Mouse (Mus musculus): ENCODE measurements around the gene Ier5l. TPM values are rescaled to one million over a fixed set of nuclear protein-coding genes. Genes with fewer than 3 reads are reported as not detected.
A peak's percentile ranks its signal among the peaks of the same experiment; 100 is the strongest.

The Ier5l gene
- total RNA-seq, 2 experiments from 2014 or later: 4.8 to 7.4 TPM

GRCm38 (mm10) chr2:30470143-30470946 lies 3.7 kb downstream of the Ier5l start:
- peak; percentile 75 for DNase-seq

GRCm38 (mm10) chr2:30469796-30470142 lies 4.2 kb downstream of the Ier5l start:
- DNase-seq: peak; percentile 74

GRCm38 (mm10) chr2:30469009-30469408 lies 5.0 kb downstream of the Ier5l start:
- DNase-seq: no peak

GRCm38 (mm10) chr2:30466787-30467186 lies 7.2 kb downstream of the Ier5l start:
- no peak for DNase-seq

GRCm38 (mm10) chr2:30464411-30464810 lies 9.6 kb downstream of the Ier5l start:
- no peak for DNase-seq

- no peak for DNase-seq
Observed at GRCm38 (mm10) chr2:30463904-30464330, 10.1 kb downstream of the Ier5l start.

- DNase-seq: no peak
Observed at GRCm38 (mm10) chr2:30463341-30463761, 10.7 kb downstream of the Ier5l start.

GRCm38 (mm10) chr2:30459241-30459640 lies 14.8 kb downstream of the Ier5l start:
- no peak for DNase-seq

GRCm38 (mm10) chr2:30458349-30458748 lies 15.7 kb downstream of the Ier5l start:
- DNase-seq: no peak

- no peak for DNase-seq
Observed at GRCm38 (mm10) chr2:30456104-30456980, 17.7 kb downstream of the Ier5l start.

GRCm38 (mm10) chr2:30454587-30454986 lies 19.4 kb downstream of the Ier5l start:
- no peak for DNase-seq

- DNase-seq: no peak
Observed at GRCm38 (mm10) chr2:30453570-30453969, 20.4 kb downstream of the Ier5l start.

- DNase-seq: no peak
Observed at GRCm38 (mm10) chr2:30451525-30451924, 22.5 kb downstream of the Ier5l start.

- no peak for DNase-seq
Observed at GRCm38 (mm10) chr2:30450530-30450929, 23.5 kb downstream of the Ier5l start.

GRCm38 (mm10) chr2:30448371-30448770 lies 25.6 kb downstream of the Ier5l start:
- no peak for DNase-seq

GRCm38 (mm10) chr2:30446891-30447826 lies 26.9 kb downstream of the Ier5l start:
- DNase-seq: no peak

- DNase-seq: no peak
Observed at GRCm38 (mm10) chr2:30445312-30445711, 28.7 kb downstream of the Ier5l start.

GRCm38 (mm10) chr2:30444450-30444849 lies 29.6 kb downstream of the Ier5l start:
- DNase-seq: no peak

GRCm38 (mm10) chr2:30444006-30444405 lies 30.0 kb downstream of the Ier5l start:
- no peak for DNase-seq

- no peak for DNase-seq
Observed at GRCm38 (mm10) chr2:30443281-30443680, 30.7 kb downstream of the Ier5l start.

- no peak for DNase-seq
Observed at GRCm38 (mm10) chr2:30442498-30442890, 31.5 kb downstream of the Ier5l start.

Measured in gastrocnemius, postnatal 10 days (tissue).